Mouse (Mus musculus) left cerebral cortex, postnatal 14 days (tissue): ENCODE results near the gene Vps9d1. TPM values are rescaled to one million over a fixed set of nuclear protein-coding genes. Genes with fewer than 3 reads are reported as not detected.
"Not testable (repeated sequence)": the region's sequence is repeated elsewhere in the genome, so short reads cannot be mapped to it uniquely, and the experiment has no call there.

Experiments
- DNase-seq, 2 experiments: peaks; one replicate each; pipeline ENCODE4 v3.0.0; 2021 to 2022; ENCODE audit warnings: low spot score in 2 of 2, mixed read lengths in 1 of 2
- intact Hi-C: fragments of 180-260 bp; cut with DNase I; formaldehyde crosslinking; loops from one replicate; pipeline ENCODE4 v1.15.1; 2025
- total RNA-seq, 2 experiments: library from RNA; stranded (reverse); gene quantifications; 2 replicates each; pipeline ENCODE4 v1.2.3; 2021

The Vps9d1 gene
- total RNA-seq, 2 experiments from 2014 or later = 60.2 to 71.8 TPM

DNA sequence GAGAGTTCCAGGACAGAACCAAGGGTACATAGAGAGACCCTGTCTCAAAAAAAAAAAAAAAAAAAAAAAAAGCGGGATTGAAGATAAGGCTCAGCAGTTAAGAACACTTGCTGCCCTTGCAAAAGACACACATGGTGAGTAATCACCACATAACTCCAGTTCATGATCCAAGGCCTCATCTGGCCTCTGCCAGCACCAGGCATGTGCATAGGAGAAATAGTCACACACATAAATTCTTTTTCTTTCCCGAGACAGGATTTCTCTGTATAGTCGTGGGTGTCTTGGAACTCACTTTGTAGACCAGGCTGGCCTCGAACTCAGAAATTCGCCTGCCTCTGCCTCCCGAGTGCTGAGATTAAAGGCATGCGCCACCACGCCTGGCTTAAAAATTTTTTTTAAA lies 3.4 kb upstream of the Vps9d1 start:
- intact Hi-C loops, DNase-seq: not testable (repeated sequence)

DNA sequence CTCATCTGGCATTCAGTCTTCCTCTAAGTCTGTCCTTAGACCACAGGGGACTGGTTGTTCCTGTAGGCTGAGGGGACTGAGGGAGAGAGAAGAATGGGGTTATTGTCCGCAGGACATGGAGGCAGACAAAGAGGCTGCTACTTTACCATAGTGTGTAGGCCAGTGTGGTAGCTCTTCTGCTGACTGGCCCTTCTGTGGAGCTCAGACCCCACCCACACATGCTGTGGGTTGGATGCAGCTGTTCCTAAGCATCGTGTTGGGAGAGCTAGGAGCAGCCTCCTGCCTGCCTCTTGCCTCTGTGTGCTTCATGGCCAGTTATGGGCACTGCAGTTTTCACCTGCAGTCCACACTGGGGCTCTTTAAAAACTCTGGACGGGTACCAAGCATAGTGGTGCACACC lies 3.0 kb upstream of the Vps9d1 start:
- intact Hi-C loops = no loop called here

DNA sequence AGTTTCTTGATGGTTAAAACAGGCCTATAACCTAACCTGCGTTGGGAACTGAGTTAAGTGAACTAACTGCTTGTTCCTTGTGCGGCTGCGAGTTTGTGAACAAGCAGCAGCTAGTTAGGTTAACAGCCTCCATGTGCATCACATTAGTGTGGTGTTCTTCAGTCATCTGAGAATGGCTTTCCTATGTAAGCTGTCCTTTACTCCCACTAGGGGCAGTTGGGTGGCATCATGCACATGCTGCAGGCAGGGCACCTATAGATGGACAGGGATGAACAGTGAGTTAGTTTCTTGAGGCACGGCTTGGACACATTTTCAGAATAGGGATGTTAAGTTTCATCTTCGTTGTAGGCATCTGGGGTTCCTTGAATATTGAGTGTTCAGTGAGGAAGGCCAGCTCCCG lies 1.0 kb upstream of the Vps9d1 start:
- intact Hi-C loops = no loop called here
- DNase-seq = no peak

More for the DNA sequence above, 3.0 kb upstream of the Vps9d1 start:
- peak in 1 of 2 experiments; percentile 37 for DNase-seq

DNA sequence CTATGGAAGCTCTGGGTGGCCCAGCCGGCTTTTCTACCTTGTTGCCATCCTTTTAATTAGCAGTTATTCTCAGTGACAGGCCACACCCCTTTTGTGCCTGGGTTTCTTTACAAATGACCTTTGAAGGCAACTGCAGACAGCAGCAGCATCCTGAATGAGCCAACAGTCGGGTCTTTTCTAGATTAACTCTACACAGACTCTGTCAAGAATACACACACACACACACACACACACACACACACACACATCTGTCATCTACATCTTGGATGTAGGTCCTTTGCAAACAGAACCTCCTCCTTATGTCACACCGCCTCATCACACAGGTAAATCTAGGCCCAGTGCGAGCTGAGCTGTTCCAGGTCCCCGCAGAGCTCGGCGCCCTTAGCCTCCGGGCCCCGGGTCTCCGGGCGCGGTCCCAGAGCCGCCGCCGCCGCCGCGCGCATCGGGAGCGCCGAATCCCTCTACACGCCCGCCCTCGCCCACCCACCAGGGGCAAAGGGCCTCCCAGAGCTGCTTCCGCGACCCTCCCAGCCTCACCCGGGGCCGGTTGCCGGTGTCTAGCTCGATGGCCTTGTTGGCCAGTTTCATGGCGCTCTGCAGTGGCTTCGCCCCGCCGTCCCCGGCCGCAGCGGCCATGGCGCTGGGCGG lies 573 bp downstream of the Vps9d1 start:
- intact Hi-C loops = no loop called here
- no peak for DNase-seq

DNA sequence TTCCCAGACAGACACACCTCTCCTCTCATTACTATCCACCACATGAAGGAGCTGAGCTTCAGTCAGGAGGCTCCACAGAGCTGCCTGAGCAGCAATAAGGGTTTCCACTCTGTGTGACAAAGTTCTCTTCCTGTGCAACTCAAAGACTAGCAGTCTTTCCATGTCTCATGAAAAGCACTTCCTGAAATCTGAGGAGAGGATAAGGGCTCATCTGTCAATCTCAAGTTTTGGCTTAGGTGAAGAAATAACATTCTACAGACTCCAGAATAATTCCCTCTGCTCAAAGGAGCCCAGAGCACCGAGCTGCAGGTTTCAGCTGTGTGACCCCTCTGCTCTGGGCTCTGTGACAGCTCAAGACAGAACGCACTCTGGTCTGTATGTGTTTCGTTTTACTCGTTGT lies 1.2 kb downstream of the Vps9d1 start:
- DNase-seq = no peak
- intact Hi-C loops = no loop called here

DNA sequence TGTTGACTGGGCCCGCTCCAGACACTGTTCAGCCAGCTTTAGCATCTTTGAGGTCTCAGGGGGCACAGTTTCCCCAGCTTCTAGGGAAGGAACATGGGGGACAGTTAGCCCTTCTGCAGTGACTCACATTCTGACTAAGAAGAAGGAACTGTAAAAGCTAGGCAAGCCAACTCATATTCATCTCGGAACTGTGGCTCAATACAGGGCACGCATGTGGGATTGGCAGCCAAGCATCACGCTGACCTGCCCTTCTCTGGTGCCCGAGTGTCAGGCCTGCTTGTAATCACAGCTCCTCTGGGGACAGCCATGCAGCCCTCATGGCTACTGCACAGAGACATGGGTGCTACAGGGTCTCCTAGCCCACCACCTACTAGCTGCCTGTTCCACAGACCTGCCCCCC lies 3.2 kb downstream of the Vps9d1 start:
- intact Hi-C loops = no loop called here
- DNase-seq = no peak

DNA sequence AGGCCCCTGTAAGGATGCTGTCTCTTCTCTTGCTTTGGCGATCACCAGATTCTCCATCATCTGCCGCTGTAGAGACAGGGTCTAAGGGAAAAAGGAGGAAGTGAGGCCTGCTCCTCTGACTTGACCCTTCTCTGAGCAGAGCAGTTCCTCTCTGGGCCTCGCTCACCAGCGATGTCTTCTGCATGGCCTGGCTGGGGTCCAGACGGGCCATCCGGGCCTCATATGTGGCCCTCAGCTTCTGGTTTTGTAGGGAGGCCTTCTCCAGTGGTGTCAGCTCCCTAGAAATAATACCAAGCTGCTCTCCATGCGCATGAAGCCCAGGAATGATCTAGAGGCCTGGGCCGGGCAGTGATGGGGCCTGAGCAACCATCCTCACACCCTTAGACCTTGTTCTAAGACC lies 5.6 kb downstream of the Vps9d1 start:
- no peak for DNase-seq

DNA sequence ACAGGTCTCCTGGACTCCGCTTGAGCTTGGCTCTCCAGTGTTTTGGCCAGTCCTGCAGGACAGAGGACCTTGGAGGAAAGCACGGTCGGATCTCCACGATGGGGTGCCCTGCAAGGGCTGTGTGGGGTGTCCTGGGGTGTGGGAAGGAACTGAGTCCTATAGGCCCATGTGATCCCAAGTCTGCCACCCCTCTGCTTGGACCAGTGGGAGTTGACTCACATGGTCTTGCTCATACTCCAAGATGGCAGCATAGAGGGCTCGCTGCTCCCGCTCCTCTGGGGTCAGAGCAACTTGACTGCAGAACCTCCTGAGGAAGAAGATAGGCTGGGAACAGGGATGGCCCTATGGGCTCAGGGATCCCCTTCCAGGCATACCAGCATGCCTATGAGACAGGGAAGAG lies 6.4 kb downstream of the Vps9d1 start:
- DNase-seq = no peak
- intact Hi-C loops = no loop called here

More for the DNA sequence above, 5.6 kb downstream of the Vps9d1 start:
- intact Hi-C loops = no loop called here

DNA sequence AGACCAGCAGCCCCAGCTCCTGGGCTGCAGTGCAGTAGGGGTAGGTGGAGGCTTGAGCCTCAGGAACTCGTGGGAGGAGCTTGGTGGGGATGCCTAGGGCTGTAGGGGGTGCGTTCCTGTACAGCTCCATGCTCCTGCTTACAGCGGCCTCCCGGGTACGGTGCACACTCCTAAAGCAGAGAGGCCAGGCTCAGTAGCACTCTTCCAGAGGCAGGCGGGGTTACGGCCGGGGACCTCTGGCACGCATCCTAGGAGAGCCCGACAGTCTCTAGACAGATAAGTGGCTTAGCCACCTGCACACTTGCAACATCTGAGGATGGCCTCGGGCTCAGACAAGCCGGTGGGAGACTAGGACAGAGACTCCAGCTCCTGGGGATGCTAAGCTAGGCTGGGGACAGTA lies 8.6 kb downstream of the Vps9d1 start:
- intact Hi-C loops = no loop called here
- no peak for DNase-seq

DNA sequence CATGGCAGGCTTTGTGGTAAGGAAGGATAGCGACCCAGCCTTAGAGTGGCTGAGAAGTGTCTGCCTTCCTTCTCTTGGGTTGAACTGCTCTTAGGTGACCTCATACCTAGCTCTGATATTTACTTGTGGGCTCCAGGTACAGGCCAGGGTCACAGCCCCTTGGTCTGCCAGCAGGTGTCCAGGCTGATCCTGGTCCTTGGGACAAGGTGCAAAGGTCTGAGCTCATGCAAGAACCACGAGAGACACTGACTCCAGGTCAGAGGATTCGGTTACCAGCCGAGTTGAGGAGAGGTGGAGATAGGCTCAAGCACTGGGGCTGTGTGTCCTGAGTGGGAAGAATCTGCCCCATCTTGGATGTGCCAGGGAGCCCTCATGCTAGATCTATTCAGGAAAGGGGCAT lies 9.8 kb downstream of the Vps9d1 start:
- no peak for DNase-seq
- intact Hi-C loops = no loop called here

DNA sequence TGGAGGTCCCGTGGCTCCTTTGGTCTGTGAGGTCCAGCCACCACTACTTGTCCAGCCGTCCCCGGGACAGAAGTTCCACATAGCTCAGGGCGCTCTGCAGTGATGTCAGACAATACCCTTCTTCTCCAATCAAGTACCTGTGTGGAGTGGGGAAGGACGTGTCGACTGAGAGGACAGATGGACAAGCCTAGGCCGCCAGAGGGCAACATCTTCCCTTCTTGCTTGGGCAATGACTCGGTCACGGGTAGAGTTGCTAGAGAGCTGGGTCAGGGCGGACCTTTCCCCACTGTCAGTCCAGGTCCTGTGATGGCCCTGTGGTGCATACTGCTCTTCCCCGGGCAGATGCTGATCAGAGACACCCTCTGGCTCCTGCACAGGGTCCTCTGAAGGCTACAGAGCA lies 11.1 kb downstream of the Vps9d1 start:
- DNase-seq = no peak
- intact Hi-C loops = no loop called here

DNA sequence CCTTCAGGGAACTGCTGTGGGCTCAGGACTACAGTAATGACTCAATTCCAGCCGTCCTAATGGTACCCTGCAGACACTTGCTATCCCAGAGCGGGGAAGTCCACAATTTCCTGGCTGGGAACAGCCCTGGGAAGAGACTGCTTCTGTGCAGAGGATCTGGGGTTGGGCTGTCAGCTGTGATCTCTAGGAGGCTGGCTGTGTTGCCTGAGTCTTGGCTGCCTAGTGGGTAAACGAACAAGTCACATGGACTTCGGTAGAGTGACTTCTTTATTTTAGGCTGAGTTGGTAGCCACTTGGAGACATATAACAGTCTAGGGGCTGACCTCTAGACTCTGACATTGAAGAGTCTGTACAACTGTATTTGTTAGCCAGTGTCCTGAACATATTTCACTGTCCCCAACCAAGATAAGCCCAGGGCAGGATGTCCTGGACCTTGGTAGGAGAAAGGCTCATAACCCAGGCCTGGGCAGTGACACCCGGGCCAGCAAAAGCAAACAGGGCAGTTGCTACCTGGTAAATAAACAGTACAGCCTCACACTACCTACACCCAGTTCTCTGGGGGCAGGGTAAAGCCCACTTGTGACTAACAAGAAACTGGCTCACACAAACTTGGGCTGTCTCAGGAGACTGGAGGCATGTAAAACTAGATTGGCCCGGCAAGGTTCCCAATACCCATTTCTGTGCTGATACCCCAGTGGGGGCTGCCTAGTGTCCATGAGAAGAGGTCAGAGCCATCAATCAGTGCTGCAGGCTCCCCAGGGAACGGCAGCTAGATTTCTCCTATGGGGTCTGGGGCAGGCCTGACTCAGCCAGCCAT lies 11.8 kb downstream of the Vps9d1 start:
- intact Hi-C loops = no loop called here
- DNase-seq = no peak

DNA sequence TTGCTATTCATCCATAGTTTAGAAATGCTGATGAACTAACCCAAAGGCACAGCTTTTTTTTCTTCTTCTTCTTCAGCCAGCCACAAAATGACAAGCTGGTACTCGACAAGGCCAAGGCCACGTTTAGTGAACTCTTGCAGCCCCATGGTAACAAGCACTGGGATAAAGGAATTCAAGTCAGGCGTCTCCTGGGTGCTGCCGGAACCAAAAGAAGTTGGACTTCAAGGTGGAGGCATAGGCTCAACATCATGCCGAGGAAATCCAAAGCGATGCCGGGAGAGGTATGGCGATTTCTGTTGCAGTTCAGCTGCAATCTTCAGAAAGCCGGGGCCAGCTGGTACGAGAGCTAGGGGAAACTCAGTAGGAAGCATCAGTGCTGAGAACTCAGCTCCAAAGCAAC lies 14.8 kb downstream of the Vps9d1 start:
- no peak for DNase-seq
- intact Hi-C loops = no loop called here

DNA sequence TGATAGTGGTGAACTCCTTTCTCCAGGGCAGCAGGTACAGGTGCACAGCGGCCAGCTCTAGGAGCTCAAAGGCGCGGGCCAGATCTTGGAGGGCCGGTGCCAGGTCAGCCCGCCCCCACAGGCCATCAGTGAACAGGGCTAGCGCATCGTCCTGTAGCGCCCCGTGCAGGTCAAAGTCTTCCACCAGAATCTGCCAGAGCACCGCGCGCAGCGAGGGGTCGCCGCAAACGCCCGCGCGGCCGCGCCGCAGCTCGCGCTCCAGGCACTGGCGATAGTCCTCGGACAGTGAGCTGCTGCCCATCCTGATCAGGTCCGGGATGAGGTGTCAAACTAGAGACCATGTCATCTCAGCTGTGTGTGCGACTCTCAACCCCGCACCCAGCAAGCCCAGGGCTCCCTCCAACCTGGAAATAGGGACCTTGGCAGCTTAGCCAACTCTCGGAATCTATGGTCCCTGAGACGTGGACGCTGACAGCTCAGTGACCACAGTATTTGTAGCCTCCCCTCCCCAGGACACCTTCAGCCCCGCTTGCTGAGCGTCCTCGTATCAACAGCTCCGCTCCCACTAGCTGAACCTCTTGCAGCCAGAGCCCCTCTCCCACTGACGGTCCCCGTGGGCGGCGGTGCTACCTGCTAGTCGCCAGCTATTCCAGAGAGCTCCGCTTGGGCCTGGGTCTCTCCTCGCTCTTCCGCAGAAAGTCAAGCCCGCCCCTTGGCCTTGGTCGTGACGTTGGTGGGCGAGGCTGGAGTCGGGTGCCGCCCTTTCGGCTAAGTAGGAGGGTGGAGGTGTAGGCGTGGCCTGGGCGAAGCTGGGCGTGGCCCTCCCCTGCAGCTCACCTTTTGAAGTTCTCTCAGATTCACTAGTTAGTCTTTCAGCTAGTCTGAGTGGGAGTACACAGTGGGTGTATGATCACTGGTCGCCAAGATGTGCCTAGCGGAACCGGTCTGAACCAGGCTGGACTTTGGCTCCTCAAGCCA lies 18.3 kb downstream of the Vps9d1 start, which contains the start of gene Spata2l:
Gene Spata2l (minus strand): TSS at position 714 of the 978 bp plus-strand sequence.
- intact Hi-C loops = no loop called here

DNA sequence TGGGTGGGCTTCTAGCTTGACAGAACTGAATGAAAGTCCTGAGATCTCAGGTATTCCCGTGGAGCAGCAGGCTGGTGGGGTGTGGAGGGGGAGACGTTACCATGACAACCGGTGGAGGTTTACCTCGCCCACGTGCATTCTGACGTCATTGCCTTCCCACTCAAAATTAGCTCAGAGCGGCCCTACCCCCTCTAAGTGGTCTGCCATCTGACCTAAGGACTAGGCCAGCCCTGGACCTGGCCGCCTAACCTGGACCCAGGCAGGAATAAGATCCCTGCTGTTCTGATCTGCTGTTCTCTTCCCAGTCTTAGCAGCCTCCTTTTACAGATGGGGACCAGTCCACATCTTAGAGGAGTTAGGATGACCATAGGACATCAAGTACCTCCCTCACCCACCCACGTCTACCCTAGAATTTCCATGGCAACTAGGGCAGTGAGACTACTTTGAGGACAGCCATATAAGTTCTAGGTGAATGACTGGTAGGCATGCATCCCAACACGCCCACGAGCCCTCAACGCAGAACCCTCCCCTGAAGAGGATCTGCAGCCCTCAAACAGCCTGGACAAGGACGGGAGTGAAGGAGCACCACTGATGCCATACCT lies 19.1 kb downstream of the Vps9d1 start:
- DNase-seq = peak; percentile 88 to 93
- intact Hi-C loops = no loop called here

More for the DNA sequence above, 18.3 kb downstream of the Vps9d1 start, which contains the start of gene Spata2l:
- peak; percentile 88 to 89 for DNase-seq

DNA sequence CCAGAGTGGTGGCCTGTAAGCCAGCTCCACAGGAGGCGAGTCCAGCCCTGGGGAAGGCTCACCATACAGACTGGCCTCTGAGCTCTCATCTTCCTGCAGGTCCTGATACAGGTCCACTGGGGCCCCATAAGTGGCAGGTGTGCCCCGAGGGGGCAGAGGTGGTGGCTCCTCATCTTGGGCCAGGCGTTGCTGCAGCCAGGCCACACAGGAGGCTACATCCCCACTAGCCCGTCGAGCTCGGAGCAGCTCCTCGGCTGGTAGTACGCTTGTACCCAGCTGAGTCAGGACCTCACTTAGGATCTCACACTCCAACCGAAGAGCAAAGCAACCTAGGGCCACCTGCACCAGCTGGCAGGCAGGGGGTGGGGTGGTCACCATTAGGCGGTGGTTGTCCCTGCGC lies 20.4 kb downstream of the Vps9d1 start:
- DNase-seq = no peak
- intact Hi-C loops = no loop called here

DNA sequence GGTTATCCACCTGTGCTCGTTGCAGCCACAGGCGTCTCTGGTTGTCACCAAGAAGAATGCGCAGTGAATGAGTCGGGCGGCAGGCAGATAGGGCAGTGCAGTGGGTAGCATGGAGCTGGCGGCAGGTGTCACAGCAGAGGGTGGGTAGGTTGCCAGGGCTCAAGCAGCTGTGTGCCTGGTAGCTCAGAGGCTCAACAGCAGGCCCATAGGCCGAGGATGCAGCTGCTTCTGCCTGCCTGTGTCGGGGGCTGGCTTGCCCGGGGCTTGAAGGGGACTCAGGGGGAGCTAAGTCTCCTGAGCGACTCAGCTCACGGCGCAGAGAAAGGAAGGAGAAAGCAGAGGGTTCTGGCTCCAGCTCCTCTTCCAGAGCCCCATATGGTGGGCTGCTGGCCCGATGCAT lies 20.8 kb downstream of the Vps9d1 start:
- DNase-seq = no peak
- intact Hi-C loops = no loop called here

DNA sequence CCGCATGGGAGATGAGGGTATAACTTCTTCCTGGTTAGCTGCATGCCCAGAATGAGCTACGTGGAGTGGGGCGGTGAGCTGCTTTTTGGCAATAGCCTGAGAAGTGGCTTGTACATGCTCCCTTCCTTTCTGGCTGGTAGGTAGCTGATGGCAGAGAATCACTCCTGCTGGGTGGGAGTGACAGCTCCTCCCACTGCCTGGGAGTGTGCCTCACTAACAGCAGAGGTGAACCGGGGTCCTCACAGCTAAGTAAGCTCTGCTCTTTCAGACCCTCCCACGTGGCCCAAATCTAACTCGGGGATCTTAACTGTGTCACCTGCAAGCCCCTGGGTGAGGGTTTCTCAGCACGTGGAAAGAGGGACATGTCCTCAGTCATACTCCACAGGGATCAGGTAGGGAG lies 21.6 kb downstream of the Vps9d1 start:
- intact Hi-C loops = no loop called here
- peak in 1 of 2 experiments; percentile 37 for DNase-seq

DNA sequence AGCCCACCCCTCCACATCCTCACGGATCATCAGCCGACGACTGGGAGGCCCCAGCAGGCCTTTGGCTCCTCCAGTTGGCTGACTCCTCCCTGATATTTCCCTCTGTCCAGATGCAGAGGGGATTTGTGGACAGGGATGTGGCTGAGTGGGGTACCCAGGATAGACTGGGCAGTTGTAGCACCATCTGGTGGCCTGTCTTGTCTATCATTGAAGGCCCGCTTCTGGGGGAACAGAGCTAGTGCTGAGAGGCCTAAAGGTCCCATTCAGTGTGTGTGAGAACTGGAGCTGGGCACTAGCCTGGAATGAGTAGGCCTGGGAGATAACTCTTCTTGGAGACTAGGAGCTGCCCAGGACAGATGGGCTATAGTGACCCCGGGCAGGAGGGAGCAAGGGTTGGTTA lies 22.4 kb downstream of the Vps9d1 start:
- peak in 1 of 2 experiments; percentile 51 for DNase-seq

More for the DNA sequence above, 22.4 kb downstream of the Vps9d1 start:
- intact Hi-C loops = no loop called here
